Mouse (Mus musculus) heart, embryonic 11.5 days (tissue): ENCODE measurements around the gene Adamts16. TPM values are rescaled to one million over a fixed set of nuclear protein-coding genes. Genes with fewer than 3 reads are reported as not detected.

Experiments used
- ATAC-seq: fragments of 200-750 bp; cut with Nextera tagmentation; replicated peaks from 2 replicates; pipeline ENCODE4 v1.8.0; 2017; ENCODE audit warnings: moderate library complexity; ENCODE audit not compliant: insufficient number of reproducible peaks, low FRiP score, low TSS enrichment
- H3K27ac ChIP-seq: fragments of 300-500 bp; sonication (generic); 2 replicates; pipeline ENCODE4 v1.5.1; 2014; ENCODE audit warnings: mild to moderate bottlenecking, low read depth, low read length
- H3K27me3 ChIP-seq: fragments of 300-500 bp; sonication (generic); 2 replicates; pipeline ENCODE4 v1.6.1; 2014; ENCODE audit warnings: mild to moderate bottlenecking, low read length, mixed read lengths; ENCODE audit not compliant: control insufficient read depth, insufficient read depth
- H3K36me3 ChIP-seq: fragments of 300-500 bp; sonication (generic); 2 replicates; pipeline ENCODE4 v1.6.1; 2014; ENCODE audit warnings: mild to moderate bottlenecking, low read length, moderate library complexity, mixed read lengths; ENCODE audit not compliant: control insufficient read depth, insufficient read depth
- H3K4me1 ChIP-seq: fragments of 300-500 bp; sonication (generic); 2 replicates; pipeline ENCODE4 v1.6.1; 2014; ENCODE audit warnings: low read length; ENCODE audit not compliant: control insufficient read depth, insufficient read depth
- H3K4me2 ChIP-seq: fragments of 300-500 bp; sonication (generic); 2 replicates; pipeline ENCODE4 v1.6.1; 2014; ENCODE audit warnings: mild to moderate bottlenecking, moderate library complexity
- H3K4me3 ChIP-seq: fragments of 300-500 bp; sonication (generic); 2 replicates; pipeline ENCODE4 v1.5.1; 2014; ENCODE audit warnings: low read depth, low read length
- H3K9ac ChIP-seq: fragments of 300-500 bp; sonication (generic); 2 replicates; pipeline ENCODE4 v1.6.1; 2014; ENCODE audit warnings: mild to moderate bottlenecking, low read depth, low read length, moderate library complexity
- H3K9me3 ChIP-seq: fragments of 300-500 bp; sonication (generic); replicated peaks from 2 replicates; pipeline ENCODE4 v1.6.1; 2016; ENCODE audit warnings: low read length; ENCODE audit not compliant: control insufficient read depth
- WGBS: fragments of 180-500 bp; shearing (Covaris S2); extraction: QIAGEN DNeasy Blood & Tissue Kit; methylation state at CpG from one replicate; pipeline ENCODE4 v1.1.7; 2014; ENCODE audit not compliant: insufficient replicate concordance; 5-methylcytosine and 5-hydroxymethylcytosine counted together
- polyA plus RNA-seq: library from polyadenylated mRNA; unstranded; fragments of >200 nt; fragmentation: Nextera tagmentation; extraction: Ambion mirVana; gene quantifications from 2 replicates; pipeline ENCODE4 v1.2.1, GENCODE M21; 2014

Gene Adamts16
- polyA plus RNA-seq, 1 experiment from 2014 or later = 0.10 TPM

- Histone ChIP-seq H3K27me3 (no peaks in the 10 kb centered on the region), H3K4me1 (no peaks in the 10 kb centered on the region), H3K4me2 (no peak overlapping the region), H3K9me3 (no peaks in the 10 kb centered on the region), H3K9ac (no peak overlapping the region), H3K27ac (no peak overlapping the region), H3K4me3 (no peak overlapping the region), H3K36me3 (no peaks in the 10 kb centered on the region)
- 58% methylated on average over 5 of the region's 5 CpGs for WGBS
- no peak for ATAC-seq
These were observed 22.6 kb downstream of the Adamts16 start for GRCm38 (mm10) chr13:70818982-70819381.

DNA sequence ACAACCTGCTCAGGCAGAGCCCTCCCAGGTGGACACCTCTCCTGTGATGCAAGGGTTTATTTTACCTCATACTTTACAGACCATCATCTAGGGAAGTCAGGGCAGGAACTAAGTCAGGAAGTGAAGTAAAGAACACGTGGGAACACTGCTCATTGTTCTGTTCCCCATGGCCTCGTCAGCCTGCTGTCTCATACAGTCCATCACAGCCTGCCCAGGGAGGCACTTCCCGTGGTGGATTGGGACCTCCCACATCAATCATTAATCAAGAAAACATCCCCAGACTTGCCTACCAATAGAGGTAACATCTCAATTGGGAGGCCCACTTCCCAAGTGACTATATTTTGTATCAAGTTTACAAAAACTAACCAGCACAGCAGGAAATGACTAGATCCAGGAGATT is 27.2 kb downstream of the Adamts16 start:
- H3K4me3 ChIP-seq = no peak overlapping the region
- H3K27ac ChIP-seq = no peak overlapping the region
- no peak overlapping the region for H3K4me2 ChIP-seq
- ATAC-seq = no peak
- 41% methylated on average over 3 of the region's 3 CpGs for WGBS
- no peaks in the 10 kb centered on the region for H3K9me3 ChIP-seq
- H3K27me3 ChIP-seq = no peaks in the 10 kb centered on the region
- no peaks in the 10 kb centered on the region for H3K36me3 ChIP-seq
- H3K4me1 ChIP-seq = no peaks in the 10 kb centered on the region
- H3K9ac ChIP-seq = no peak overlapping the region

DNA sequence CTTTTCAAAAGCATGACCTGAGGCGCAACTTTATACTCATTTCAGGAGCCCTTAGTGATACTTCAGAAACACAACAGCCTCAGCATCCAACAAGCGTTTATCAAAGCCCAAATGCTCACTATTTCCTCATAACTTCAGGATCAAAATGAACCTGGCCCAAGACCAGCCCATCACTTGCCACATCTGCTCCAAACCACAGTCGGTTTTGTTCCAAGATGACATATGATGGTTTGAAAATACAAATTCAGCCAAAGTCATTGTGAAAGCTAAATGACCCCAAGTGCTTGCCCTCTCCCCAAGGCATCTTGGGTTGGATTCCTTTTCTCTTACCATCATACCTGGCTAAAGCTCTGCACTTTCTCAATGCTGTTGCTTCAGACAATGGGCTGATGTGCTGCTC is 36.1 kb downstream of the Adamts16 start:
- Histone ChIP-seq H3K4me3 (no peak overlapping the region), H3K27ac (no peak overlapping the region), H3K27me3 (no peaks in the 10 kb centered on the region), H3K4me2 (no peak overlapping the region), H3K9ac (no peak overlapping the region), H3K36me3 (no peaks in the 10 kb centered on the region), H3K9me3 (no peaks in the 10 kb centered on the region), H3K4me1 (no peaks in the 10 kb centered on the region)
- ATAC-seq = no peak
- WGBS = 83% methylated on average over 3 of the region's 3 CpGs

GRCm38 (mm10) chr13:70802849-70803248 is 38.8 kb downstream of the Adamts16 start:
- Histone ChIP-seq H3K4me2 (no peak overlapping the region), H3K36me3 (no peaks in the 10 kb centered on the region), H3K27ac (no peak overlapping the region), H3K4me1 (no peaks in the 10 kb centered on the region), H3K4me3 (no peak overlapping the region), H3K9ac (no peak overlapping the region), H3K27me3 (no peaks in the 10 kb centered on the region), H3K9me3 (no peaks in the 10 kb centered on the region)
- WGBS = 65% methylated on average over 1 of the region's 1 CpGs
- ATAC-seq = no peak

GRCm38 (mm10) chr13:70799322-70799721 is 42.3 kb downstream of the Adamts16 start:
- ATAC-seq = no peak
- H3K4me2 ChIP-seq = no peak overlapping the region
- no peaks in the 10 kb centered on the region for H3K27me3 ChIP-seq
- H3K27ac ChIP-seq = no peak overlapping the region
- H3K36me3 ChIP-seq = no peaks in the 10 kb centered on the region
- H3K9ac ChIP-seq = no peak overlapping the region
- no peak overlapping the region for H3K4me3 ChIP-seq
- 51% methylated on average over 3 of the region's 3 CpGs for WGBS
- no peaks in the 10 kb centered on the region for H3K4me1 ChIP-seq
- no peaks in the 10 kb centered on the region for H3K9me3 ChIP-seq

GRCm38 (mm10) chr13:70798396-70798795 is 43.2 kb downstream of the Adamts16 start:
- no peak overlapping the region for H3K4me3 ChIP-seq
- H3K36me3 ChIP-seq = no peaks in the 10 kb centered on the region
- H3K9ac ChIP-seq = no peak overlapping the region
- H3K27me3 ChIP-seq = no peaks in the 10 kb centered on the region
- no peak overlapping the region for H3K27ac ChIP-seq
- WGBS = 62% methylated on average over 5 of the region's 5 CpGs
- H3K4me2 ChIP-seq = no peak overlapping the region
- H3K9me3 ChIP-seq = no peaks in the 10 kb centered on the region
- no peaks in the 10 kb centered on the region for H3K4me1 ChIP-seq
- ATAC-seq = no peak

DNA sequence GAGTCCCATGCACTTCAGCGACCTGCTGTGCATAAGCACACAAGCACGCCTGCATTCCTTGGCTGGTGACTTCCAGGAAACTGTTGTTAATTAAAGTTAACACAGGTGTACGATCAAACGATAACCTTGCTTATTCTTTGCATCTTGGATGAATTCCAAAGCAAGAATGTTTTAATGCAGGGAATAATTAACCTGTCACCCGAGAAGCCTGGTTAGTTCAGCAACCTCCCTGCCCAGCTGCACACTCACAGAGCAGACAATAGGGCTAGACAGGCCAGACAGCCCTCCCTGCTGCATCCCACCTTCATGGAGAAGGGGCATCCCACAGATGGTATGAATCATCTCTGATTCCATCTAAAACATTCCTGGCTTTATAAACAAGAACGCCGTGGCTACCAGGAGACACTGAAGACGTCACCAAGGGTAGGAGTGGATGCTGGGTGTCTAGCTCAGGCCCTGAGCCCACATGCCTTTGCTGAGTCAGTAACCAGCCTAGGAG is 47.5 kb downstream of the Adamts16 start:
- Histone ChIP-seq H3K27me3 (no peaks in the 10 kb centered on the region), H3K4me3 (no peak overlapping the region), H3K36me3 (no peaks in the 10 kb centered on the region), H3K27ac (no peak overlapping the region), H3K9me3 (no peaks in the 10 kb centered on the region), H3K9ac (no peak overlapping the region), H3K4me1 (no peaks in the 10 kb centered on the region), H3K4me2 (no peak overlapping the region)
- 63% methylated on average over 8 of the region's 8 CpGs for WGBS
- no peak for ATAC-seq

DNA sequence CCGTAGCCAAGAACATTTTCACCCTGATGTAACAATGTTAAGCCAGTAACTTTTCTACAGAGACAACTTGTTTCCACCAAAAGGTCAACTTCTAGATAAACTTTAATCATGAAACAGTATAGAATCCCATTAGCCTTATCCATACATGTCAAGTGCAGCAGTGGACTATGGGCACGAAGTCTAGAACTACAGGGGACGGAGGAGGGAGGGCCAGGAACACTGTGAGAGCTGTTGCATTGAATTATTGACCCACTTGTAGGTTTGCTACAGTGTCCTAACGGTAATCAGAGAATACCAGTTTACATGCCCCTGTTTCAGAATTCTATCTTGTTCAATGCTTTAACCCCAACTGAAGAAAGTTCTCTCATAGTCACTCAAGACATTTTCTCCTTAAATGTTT is 48.0 kb downstream of the Adamts16 start:
- ATAC-seq = no peak
- H3K27me3 ChIP-seq = no peaks in the 10 kb centered on the region
- WGBS = 65% methylated on average over 4 of the region's 4 CpGs
- H3K27ac ChIP-seq = no peak overlapping the region
- no peak overlapping the region for H3K9ac ChIP-seq
- no peak overlapping the region for H3K4me2 ChIP-seq
- H3K9me3 ChIP-seq = no peaks in the 10 kb centered on the region
- H3K36me3 ChIP-seq = no peaks in the 10 kb centered on the region
- H3K4me1 ChIP-seq = no peaks in the 10 kb centered on the region
- H3K4me3 ChIP-seq = no peak overlapping the region

DNA sequence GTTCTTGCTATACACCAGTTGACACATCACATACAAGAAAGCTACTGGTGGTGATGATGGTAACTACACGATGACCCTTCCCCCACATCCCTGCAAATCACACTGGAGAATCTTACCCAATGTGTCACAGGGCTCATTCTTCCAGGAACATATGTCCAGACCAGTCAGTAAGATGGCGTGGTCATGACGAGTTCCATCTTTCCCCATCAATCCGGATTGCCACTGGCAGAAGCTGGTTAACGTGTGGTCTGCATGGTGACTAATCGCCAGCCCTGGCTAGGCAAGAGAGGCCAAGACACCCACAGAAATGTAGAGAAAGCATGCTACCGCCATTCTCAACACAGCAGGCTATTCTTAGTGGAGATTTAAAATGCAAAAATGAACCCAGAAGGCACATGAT is 48.7 kb downstream of the Adamts16 start:
- H3K4me2 ChIP-seq = no peak overlapping the region
- H3K9ac ChIP-seq = no peak overlapping the region
- WGBS = 83% methylated on average over 7 of the region's 7 CpGs
- H3K9me3 ChIP-seq = no peaks in the 10 kb centered on the region
- H3K4me3 ChIP-seq = no peak overlapping the region
- H3K36me3 ChIP-seq = no peaks in the 10 kb centered on the region
- H3K4me1 ChIP-seq = no peaks in the 10 kb centered on the region
- H3K27ac ChIP-seq = no peak overlapping the region
- no peak for ATAC-seq
- no peaks in the 10 kb centered on the region for H3K27me3 ChIP-seq
